Mouse (Mus musculus): ENCODE data around the gene Zfp143.

DNA sequence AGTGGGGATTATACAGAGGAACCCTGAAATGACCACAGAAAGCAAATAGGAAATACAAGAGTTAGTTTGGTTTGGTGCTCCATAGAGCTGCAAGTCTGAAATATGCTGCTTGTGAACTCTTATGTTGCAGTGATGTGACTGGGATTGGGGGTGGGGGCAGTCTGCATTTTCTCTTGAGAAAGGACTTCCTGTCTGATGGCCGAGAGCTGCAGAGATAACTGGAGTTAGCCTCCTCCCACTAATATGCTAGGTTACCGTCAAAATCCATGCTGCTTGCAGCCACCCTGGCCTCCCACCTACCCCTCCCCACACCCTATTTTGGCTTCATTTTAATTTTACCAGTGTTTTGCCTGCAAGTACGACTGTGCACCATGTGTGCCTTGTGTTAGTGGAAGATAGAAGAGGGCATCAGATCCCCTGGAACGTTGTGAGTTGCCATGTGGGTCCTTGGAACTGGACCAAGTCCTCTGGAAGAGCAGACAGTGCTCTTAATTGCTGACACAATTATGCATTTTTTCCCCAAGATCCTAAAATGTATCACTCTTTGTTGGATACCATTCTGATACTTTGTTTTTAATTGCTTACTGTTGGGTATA is 49.1 kb downstream of the Zfp143 start:
- TF ChIP-seq CTCF (IDR thresholded peaks at IDR 0.05; ENCODE audit: borderline replicate concordance, insufficient read depth, low read length) (no peak), POLR2A (IDR thresholded peaks at IDR 0.05; ENCODE audit: low read depth, low read length) (no peak)

All from embryonic fibroblast, embryonic 13.5 days (primary cell).